Mouse (Mus musculus) heart, adult 9 months (tissue): ENCODE results near the gene Gtpbp8.

ENCODE experiments used
- DNase-seq, 2 experiments: peaks; one replicate each; pipeline ENCODE4 v3.0.0; 2022; ENCODE audit warnings: low spot score in 2 of 2

Gene Gtpbp8

GRCm38 (mm10) chr16:44725286-44726223 lies 20.6 kb downstream of the Gtpbp8 start:
- peak; percentile 76 to 86 for DNase-seq

- DNase-seq = no peak
Measured at GRCm38 (mm10) chr16:44724847-44725246, 21.3 kb downstream of the Gtpbp8 start.

GRCm38 (mm10) chr16:44724083-44724787 lies 21.9 kb downstream of the Gtpbp8 start, which contains the start of gene Nepro:
TSS of gene Nepro (plus strand) at chr16:44724301.
- peak; percentile 96 for DNase-seq

- DNase-seq = no peak
Measured at GRCm38 (mm10) chr16:44722666-44723065, 23.5 kb downstream of the Gtpbp8 start.

DNA sequence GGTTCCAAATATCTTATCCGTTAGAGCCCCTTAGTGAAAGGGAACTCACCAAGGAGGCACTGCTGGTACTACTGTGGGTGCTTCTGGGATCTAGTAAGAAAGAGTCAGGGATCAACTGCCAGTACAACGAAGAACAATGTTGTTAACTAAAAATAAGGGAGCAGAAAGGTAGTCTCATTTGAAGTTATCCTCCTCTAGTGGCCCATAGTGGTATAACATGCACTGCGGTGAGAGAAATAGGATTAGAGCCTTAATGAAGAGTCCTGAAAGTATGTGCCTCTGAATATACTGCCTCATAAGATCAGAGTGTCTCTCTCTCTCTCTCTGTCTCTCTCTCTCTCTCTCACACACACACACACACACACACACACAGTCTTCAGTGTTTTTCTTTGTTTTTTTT lies 25.6 kb downstream of the Gtpbp8 start:
- no peak for DNase-seq

- DNase-seq = no peak
Measured at GRCm38 (mm10) chr16:44719349-44719748, 26.8 kb downstream of the Gtpbp8 start.

- DNase-seq = no peak
Measured at GRCm38 (mm10) chr16:44717838-44718237, 28.3 kb downstream of the Gtpbp8 start.

DNA sequence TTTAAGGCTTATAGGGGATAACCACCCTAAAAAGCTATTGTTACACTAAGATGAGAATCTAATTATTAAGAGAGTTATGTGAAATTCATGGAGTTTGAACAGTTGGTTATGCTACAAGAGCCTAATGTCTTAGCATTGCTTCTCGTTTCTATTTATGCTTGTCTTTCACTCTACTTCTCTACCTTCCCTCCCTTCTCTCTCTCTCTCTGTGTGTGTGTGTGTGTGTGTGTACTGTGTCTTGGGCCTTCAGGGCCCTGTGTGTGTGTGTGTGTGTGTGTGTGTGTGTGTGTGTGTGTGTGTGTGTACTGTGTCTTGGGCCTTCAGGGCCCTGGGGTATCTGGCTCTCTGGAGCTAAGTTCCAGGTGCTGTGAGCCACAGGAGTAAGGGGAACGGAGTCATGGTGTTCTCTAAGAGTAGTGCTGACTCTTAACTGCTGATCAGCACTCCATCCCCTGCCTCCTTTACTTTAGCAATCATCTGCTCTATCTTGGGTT lies 29.0 kb downstream of the Gtpbp8 start:
- no peak for DNase-seq

DNA sequence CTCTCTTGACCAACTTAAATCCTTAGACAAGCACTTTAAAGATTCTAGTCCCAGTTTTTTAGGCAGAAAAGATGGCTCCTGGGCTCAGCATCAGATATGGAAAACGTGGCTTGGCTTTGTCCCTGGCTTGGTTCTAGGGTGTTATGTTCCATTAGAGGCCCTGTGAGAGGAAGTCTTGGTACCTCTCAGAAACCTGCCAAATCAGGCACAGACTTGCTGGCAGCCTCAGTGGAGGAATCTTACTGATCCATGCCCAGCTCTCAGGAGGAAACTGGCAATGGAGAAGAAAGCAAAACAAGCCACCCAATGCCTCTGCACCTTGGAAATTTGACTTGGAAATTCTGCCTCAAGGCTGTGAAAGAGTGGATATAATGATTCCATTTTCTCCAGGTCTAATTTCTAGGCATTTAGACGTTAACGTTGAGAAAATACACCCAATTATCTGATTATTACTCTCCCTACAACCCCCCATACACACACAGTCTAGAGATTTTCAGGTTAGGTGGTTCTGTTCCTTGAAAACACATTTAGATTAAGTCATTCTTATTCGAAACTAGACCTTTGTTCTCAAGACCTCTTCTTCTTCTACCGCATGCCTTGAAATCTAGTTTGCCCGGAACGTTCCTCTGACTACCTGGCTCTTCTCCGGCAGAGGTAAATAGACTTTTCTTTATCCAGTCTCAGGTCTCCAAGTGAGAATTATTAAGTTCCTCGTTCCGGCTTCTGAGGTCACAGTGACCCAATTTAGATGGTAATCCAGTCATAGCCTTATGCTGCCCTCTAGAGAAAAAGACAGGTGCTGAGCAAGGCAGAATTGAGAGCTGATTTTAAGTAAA lies 29.6 kb downstream of the Gtpbp8 start:
- peak; percentile 13 to 32 for DNase-seq

DNA sequence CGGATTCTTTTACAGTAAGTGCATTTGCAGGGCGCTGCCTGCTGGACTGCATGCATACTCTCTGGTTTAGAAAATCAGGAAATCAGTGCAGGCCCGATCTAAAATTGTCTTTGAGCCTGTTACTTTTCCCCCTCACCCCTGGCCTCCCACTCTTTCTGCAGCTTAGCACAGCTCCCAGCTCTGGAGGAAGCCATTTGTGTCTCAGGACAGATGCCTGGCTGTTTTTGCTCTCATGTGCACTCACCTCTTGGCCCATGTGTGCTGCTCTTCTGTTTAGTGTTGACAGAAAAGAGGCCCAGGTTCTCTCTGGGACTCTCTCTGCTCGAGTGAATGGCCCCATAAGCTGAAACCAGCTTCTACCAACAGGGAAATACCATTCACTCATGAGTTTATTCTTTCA lies 42.7 kb downstream of the Gtpbp8 start:
- DNase-seq = no peak

GRCm38 (mm10) chr16:44702272-44702671 lies 43.9 kb downstream of the Gtpbp8 start:
- DNase-seq = no peak

DNA sequence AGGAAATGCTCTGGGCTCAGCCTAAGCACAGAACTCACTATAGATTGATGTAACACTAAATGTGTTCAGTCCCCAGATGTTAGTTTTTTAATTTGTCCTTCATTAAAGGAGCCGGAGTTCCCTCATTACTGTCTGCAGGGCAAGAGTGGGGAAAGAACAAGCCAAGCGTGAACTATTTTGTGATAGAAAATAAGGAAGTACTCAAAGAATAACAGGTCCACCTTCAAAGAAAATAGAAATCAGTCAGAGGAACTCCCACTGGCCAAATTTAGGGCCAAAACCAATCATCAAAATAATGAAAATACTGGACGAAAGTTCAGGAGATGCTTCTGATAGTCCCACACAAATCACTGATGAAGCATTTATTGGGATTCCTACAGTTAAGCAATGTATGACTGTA lies 45.0 kb downstream of the Gtpbp8 start:
- DNase-seq = no peak

- no peak for DNase-seq
Measured at GRCm38 (mm10) chr16:44697473-44698205, 48.5 kb downstream of the Gtpbp8 start.

DNA sequence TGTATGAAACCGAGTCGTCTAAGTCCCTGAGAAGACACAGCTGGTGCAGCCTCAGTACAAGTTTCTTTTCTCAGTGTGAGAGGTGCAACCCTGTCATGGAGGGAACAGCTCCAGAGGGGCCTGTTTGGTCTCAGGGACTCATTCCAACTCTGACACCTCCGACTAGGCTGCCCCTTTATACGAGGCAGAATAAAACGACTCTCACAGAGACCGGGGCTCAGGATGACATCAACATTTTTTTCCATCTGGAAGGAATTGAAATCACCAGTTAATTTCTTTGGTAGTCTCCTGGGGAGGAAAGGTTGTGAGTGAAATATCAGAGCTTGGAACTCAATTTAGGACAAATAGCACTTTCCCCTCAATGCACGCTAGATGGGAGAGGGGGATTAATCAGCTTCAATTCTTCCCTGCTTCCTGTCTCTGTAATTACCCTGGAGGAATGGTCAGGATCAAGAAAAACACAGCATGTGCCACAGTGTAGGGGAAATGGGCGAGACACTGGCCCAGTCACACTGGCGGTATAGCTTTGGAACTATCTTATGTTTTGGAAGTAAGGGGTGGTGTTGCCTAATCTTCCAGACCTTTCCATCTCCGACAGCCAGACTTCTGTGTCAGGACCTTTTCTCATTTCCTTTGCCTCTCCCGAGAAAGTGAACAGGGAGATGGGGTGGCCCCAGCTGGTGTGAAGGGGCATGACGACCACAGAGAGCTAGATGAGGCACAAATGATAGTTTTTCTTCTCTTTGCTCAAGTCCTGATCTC lies 50.1 kb downstream of the Gtpbp8 start:
- peak; percentile 74 to 76 for DNase-seq

GRCm38 (mm10) chr16:44695214-44695858 lies 50.8 kb downstream of the Gtpbp8 start:
- DNase-seq = no peak

GRCm38 (mm10) chr16:44693695-44694094 lies 52.5 kb downstream of the Gtpbp8 start:
- no peak for DNase-seq

DNA sequence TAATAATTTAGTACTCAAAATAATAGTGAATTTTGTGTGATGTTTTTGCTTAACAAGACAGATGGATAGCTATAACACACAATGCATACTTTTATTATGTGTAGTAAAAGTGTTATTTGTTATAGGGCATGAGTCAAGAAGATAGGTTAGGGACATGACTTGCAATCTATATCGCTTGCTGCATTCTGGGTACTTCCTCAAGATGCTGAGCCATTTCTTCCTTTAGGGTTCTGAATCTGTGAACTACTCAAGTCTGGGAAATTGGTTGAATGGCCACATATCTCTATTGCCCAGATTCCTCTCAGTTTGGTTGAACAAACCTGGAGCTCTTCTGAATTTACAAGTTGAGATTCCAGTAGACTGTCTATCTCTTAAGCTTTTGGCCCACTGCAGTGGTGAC lies 53.6 kb downstream of the Gtpbp8 start:
- DNase-seq = no peak

DNA sequence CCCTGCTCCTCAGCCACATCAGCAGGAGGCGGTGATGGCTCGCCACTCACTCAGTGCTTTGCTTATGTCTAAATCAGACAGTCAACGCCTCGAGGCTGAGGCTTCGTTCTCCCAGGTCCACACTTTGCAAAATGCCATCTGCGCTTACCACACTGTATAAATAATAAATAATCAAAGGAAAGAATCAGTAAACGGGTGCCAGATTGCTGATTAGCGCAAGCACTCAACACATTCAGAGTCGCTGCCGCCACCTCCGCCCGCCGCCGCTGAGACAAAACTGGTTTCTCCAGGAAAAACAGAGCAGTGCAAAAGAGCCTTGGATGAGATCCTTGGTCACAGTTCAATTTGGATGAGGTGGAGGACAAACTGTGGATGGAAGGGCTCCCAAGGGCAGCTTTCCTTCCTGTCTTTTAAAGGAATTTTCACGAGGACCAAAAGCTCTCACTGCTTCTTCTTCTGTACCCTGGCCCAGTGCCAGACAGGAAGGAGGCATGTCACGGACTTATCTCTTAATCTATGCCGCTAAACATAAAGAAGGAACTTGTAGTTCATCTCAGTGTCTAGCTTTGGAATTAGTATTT lies 54.5 kb downstream of the Gtpbp8 start:
- peak; percentile 47 to 53 for DNase-seq

GRCm38 (mm10) chr16:44691066-44691465 lies 55.1 kb downstream of the Gtpbp8 start:
- DNase-seq = no peak
